9 mouse cellular contexts compared by ENCODE assay signal in genomic region chr9:87425201-87425600, GRCm38 (mm10).
DNase-seq lines count a peak whose midpoint lies in the region; ATAC-seq and TF ChIP-seq lines count a peak whose summit lies in the region.
"Had no signal": no experiment of that assay in that cellular context is flagged by ENCODE, and none has a peak within 500 bp of the region (broad histone marks: within the 10 kb centered on the region; RNA-seq: fewer than 3 reads in every experiment).

No protein-coding gene starts in this region.

- H3K4me2 ChIP-seq in midbrain, embryonic 11.5 days = no peak overlapping the region
- H3K4me2 ChIP-seq in midbrain, embryonic 13.5 days (replicated peaks) = no peak overlapping the region
- H3K4me2 ChIP-seq: neural tube, embryonic 13.5 days had no signal

- DNase-seq in gastrocnemius, postnatal 10 days = peak; percentile 34
- no peak for DNase-seq in gastrocnemius, postnatal 36 days
- DNase-seq in midbrain, embryonic 11.5 days (ENCODE audit: low spot score, missing footprints) = peak; percentile 92
- no peak for DNase-seq in Patski (ENCODE audit: low read depth, low spot score)
- DNase-seq in forelimb bud, embryonic 11.5 days (ENCODE audit: low read depth, low spot score) = peak; percentile 65
- DNase-seq in retina, embryonic 14.5 days (ENCODE audit: low spot score) = peak; percentile 81
- DNase-seq in heart, adult 9 months (ENCODE audit: low spot score in 2 of 2) = no peak

- H3K36me3 ChIP-seq in midbrain, embryonic 11.5 days (ENCODE audit: control insufficient read depth, insufficient read depth, low read length) = no peaks in the 10 kb centered on the region
- no peaks in the 10 kb centered on the region for H3K36me3 ChIP-seq in midbrain, embryonic 13.5 days
- H3K36me3 ChIP-seq: neural tube, embryonic 13.5 days had no signal

- CTCF ChIA-PET in Patski (lab: Charles Lee) = no interaction called here

- intact Hi-C loops in gastrocnemius, postnatal 36 days (cut with DNase I) = no loop called here

- H3K4me1 ChIP-seq in midbrain, embryonic 11.5 days (ENCODE audit: control insufficient read depth, insufficient read depth, low read length) = no peaks in the 10 kb centered on the region
- no peaks in the 10 kb centered on the region for H3K4me1 ChIP-seq in midbrain, embryonic 13.5 days (replicated peaks)
- H3K4me1 ChIP-seq: neural tube, embryonic 13.5 days had no signal

- in situ Hi-C loops in Patski (cut with MboI; ENCODE audit: low pct_unique_long_range_greater_than_20kb) = loop anchor here (5.0 to 10.0 kb wide), 3 partner anchors 282 to 1120 kb away; partner anchors contain the start of gene Zfp949

- no peak overlapping the region for H3K9ac ChIP-seq in midbrain, embryonic 11.5 days (ENCODE audit: low read length)
- H3K9ac ChIP-seq in midbrain, embryonic 13.5 days (replicated peaks) = no peak overlapping the region
- H3K9ac ChIP-seq: neural tube, embryonic 13.5 days had no signal

- TF ChIP-seq CTCF in Patski (IDR thresholded peaks at IDR 0.05) = peak; percentile 76

- POLR2A ChIA-PET in Patski (lab: Charles Lee) = no interaction called here

- 0 out of 2 replicates have a peak, but pooled peaks have one; percentile 22 for ATAC-seq in midbrain, embryonic 11.5 days (ENCODE audit: low FRiP score)
- no peak for ATAC-seq in midbrain, embryonic 13.5 days
- ATAC-seq in Patski = no peak

- H3K4me3 ChIP-seq in midbrain, embryonic 11.5 days (ENCODE audit: low read depth, low read length) = no peak overlapping the region
- H3K4me3 ChIP-seq in midbrain, embryonic 13.5 days (replicated peaks) = no peak overlapping the region
- H3K4me3 ChIP-seq: neural tube, embryonic 13.5 days had no signal

- no peaks in the 10 kb centered on the region for H3K9me3 ChIP-seq in midbrain, embryonic 11.5 days (ENCODE audit: control insufficient read depth, low read length)
- no peaks in the 10 kb centered on the region for H3K9me3 ChIP-seq in midbrain, embryonic 13.5 days
- H3K9me3 ChIP-seq: neural tube, embryonic 13.5 days had no signal

- WGBS in midbrain, embryonic 11.5 days = 68% methylated on average over 4 of the region's 4 CpGs
- 68% methylated on average over 4 of the region's 4 CpGs for WGBS in midbrain, embryonic 13.5 days

- no peak overlapping the region for H3K27ac ChIP-seq in midbrain, embryonic 11.5 days (ENCODE audit: low read depth, low read length)
- no peak overlapping the region for H3K27ac ChIP-seq in midbrain, embryonic 13.5 days
- H3K27ac ChIP-seq: neural tube, embryonic 13.5 days had no signal

- H3K27me3 ChIP-seq in midbrain, embryonic 11.5 days (ENCODE audit: control insufficient read depth, insufficient read depth, low read length) = no peaks in the 10 kb centered on the region
- peaks cover 12% of the 10 kb centered on the region; the same call in 1 of the 2 replicates for H3K27me3 ChIP-seq in midbrain, embryonic 13.5 days
- no peaks in the 10 kb centered on the region for H3K27me3 ChIP-seq in Patski

Comparison
In these comparisons a context has a peak if more than half of its experiments do, and no peak if none do; other contexts are left out.
1. DNase-seq: peak in gastrocnemius, postnatal 10 days (single experiment), midbrain, embryonic 11.5 days (single experiment), forelimb bud, embryonic 11.5 days (single experiment) and retina, embryonic 14.5 days (single experiment); none in gastrocnemius, postnatal 36 days (0 of 2), Patski (single experiment) and heart, adult 9 months (0 of 2).